Mouse (Mus musculus): ENCODE results near the gene Thumpd2.

DNA sequence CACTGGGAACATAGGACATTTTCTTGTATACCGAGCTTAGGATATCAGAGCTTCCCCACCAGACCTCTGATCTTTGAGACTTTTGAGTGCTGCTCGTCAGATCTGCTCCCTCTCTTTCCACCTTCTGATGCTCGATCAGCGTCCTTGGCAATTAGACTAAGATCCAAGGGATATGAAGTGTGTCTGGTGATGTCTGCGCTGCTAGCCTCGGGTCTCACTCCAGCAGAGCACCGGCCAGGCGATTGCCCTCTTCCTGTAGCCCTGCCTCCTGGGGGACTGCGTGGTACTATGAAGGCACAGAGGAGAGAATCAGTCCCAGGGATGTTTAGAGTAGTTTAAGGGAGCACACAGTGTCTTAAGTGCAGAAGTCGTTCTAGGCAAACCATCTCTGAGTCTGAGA, 81.9 kb downstream of the Thumpd2 start:
- TF ChIP-seq POLR2A (IDR thresholded peaks at IDR 0.05; ENCODE audit: control insufficient read depth, extremely low read depth, insufficient read depth, low read length, poor library complexity) (no peak), CTCF (IDR thresholded peaks at IDR 0.05; ENCODE audit: borderline replicate concordance, control insufficient read depth, extremely low read depth, insufficient read depth, low read length, poor library complexity) (no peak)
